Mouse (Mus musculus) limb, embryonic 10.5 days (tissue): ENCODE measurements around the gene Tenm4. TPM values are rescaled to one million over a fixed set of nuclear protein-coding genes. Genes with fewer than 3 reads are reported as not detected.

Source experiments
- DNase-seq: peaks from one replicate; pipeline ENCODE4 v3.0.0-alpha.2; 2017; ENCODE audit warnings: low spot score
- H3K27ac ChIP-seq: fragments of 300-500 bp; sonication (generic); 2 replicates; pipeline ENCODE4 v1.5.1; 2016; ENCODE audit warnings: mild to moderate bottlenecking
- H3K27me3 ChIP-seq: fragments of 300-500 bp; sonication (generic); 2 replicates; pipeline ENCODE4 v1.6.1; 2016; ENCODE audit warnings: low read depth, mild to moderate bottlenecking; ENCODE audit not compliant: poor library complexity, severe bottlenecking
- H3K36me3 ChIP-seq: fragments of 300-500 bp; sonication (generic); 2 replicates; pipeline ENCODE4 v1.6.1; 2016; ENCODE audit warnings: mild to moderate bottlenecking, moderate library complexity
- H3K4me1 ChIP-seq: fragments of 300-500 bp; sonication (generic); 2 replicates; pipeline ENCODE4 v1.6.1; 2016
- H3K4me3 ChIP-seq: fragments of 300-500 bp; sonication (generic); 2 replicates; pipeline ENCODE4 v1.5.1; 2016; ENCODE audit warnings: mild to moderate bottlenecking, moderate library complexity
- H3K9me3 ChIP-seq: fragments of 300-500 bp; sonication (generic); replicated peaks from 2 replicates; pipeline ENCODE4 v1.6.1; 2016; ENCODE audit warnings: mild to moderate bottlenecking
- WGBS: fragments of 180-500 bp; shearing (Covaris S2); methylation state at CpG from one replicate; pipeline ENCODE4 v1.1.7; 2016; 5-methylcytosine and 5-hydroxymethylcytosine counted together
- polyA plus RNA-seq: library from polyadenylated mRNA; unstranded; fragments of >200 nt; fragmentation: Nextera tagmentation; extraction: Ambion mirVana; gene quantifications from 2 replicates; pipeline ENCODE4 v1.2.1, GENCODE M21; 2016

The Tenm4 gene
- polyA plus RNA-seq, 1 experiment from 2014 or later = 32.1 TPM

DNA sequence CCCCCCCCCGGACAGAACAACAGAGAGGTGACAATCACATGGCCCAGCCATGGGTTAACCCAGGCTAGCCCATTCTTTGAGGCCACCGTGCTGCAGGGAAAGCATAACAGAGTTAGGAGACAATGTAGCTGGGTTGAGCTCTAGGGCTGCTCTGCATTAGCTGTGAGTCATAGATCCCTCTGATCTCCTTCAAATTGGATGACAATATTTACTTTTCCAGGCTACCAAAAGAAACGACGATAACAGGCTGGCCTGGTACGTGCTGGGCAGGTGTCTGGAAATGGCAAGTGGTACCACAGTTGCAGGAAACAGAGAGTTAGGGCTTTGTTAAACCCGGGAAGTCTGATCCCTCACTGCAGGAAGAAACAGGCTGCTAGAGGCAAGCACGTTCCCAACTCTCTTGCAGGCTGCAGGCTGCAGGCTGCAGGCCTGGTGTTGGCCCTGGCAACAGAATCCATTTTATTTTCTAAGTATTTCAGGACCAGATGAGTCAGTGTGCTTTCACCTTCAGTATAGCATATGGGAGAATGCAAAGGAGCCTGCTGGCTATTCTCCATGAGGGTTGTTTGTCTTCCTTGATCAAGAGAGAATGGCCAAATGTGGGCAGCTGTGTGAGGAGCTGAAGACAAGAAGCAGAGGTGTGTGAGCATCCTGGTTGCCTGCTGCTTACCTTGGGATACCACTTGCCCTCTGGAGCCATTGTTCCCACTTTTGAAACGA is 353.6 kb downstream of the Tenm4 start:
- Histone ChIP-seq H3K27me3 (peaks cover 20% of the 10 kb centered on the region; the same call in 1 of the 2 replicates), H3K27ac (peak overlapping the region; percentile 53; the same call in 1 of the 2 replicates)
- 75% methylated on average over 8 of the region's 8 CpGs for WGBS

DNA sequence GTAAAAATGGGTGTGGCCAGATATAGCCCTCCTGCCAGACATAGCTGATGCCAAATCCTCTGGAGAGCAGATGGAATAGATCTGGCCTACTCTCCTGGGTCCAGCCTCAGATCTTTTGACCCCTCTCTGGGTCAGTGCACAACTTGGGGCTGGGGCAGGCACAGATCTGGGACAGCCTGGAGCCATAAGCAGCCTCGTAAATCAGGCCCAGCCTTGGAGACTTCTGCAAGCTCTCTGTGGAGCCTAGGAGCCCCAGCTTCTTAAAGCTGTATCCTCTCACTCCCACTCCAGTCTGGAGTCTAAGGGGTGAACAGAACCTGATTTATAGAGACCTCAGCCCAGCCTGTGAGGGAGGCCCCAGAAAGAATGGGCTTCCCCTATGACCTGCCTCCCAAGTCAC is 354.3 kb downstream of the Tenm4 start:
- H3K36me3 ChIP-seq = no peaks in the 10 kb centered on the region
- H3K4me1 ChIP-seq = peaks cover 49% of the 10 kb centered on the region
- H3K9me3 ChIP-seq = no peaks in the 10 kb centered on the region
- no peak for DNase-seq
- no peak overlapping the region for H3K4me3 ChIP-seq
- H3K27me3 ChIP-seq = peaks cover 20% of the 10 kb centered on the region; the same call in 1 of the 2 replicates
- 24% methylated on average over 1 of the region's 1 CpGs for WGBS
- peak overlapping the region; percentile 36; the same call in 1 of the 2 replicates for H3K27ac ChIP-seq

More for the DNA sequence above, 353.6 kb downstream of the Tenm4 start:
- Histone ChIP-seq H3K4me1 (peaks cover 52% of the 10 kb centered on the region), H3K36me3 (no peaks in the 10 kb centered on the region), H3K9me3 (no peaks in the 10 kb centered on the region), H3K4me3 (no peak overlapping the region)
- no peak for DNase-seq

DNA sequence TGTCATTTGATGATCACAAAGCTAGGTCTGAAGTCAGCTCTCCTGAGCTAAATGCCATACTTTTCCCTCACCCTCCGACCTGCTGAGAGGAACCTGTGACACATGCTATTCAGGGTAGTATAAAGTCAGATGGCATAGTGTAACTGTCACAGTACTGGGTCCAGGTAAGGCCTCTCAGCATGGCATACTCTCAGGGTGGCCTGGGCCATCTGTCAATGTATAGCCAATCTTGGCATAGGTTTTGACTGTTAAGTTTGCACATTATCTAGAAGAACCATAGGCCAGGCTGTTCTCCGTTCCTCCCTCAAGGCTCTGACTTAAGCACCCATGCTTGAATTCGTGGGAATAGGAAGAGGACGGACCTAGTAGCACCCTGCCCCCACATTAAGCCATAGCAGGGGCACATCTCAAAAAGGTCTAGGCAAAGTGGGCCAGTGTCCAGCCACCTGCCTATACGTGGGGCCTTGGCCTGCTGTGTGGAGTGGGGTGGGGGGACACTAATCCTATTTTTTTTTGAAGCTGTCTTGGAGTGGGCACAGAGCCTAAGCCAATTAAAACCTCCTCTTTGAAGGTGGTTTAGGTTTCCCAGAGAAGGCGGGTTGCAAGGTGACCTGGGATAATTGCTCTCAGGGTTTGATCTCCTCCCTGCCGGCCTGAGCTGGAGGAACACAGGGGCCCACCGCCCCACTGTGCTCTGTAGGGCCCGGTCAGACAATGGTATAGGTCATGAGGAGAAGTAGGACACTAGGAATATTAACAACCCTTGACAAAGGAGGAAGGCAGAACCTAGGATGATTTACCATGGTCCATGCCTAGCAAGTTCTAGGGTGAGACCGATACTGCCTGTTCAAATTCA is 359.8 kb downstream of the Tenm4 start:
- H3K4me3 ChIP-seq = no peak overlapping the region
- no peak for DNase-seq
- H3K27me3 ChIP-seq = peaks cover 14% of the 10 kb centered on the region; the same call in 1 of the 2 replicates
- no peaks in the 10 kb centered on the region for H3K36me3 ChIP-seq
- 41% methylated on average over 10 of the region's 10 CpGs for WGBS
- peaks cover 61% of the 10 kb centered on the region for H3K4me1 ChIP-seq
- H3K9me3 ChIP-seq = no peaks in the 10 kb centered on the region
- peak overlapping the region; percentile 77 for H3K27ac ChIP-seq

DNA sequence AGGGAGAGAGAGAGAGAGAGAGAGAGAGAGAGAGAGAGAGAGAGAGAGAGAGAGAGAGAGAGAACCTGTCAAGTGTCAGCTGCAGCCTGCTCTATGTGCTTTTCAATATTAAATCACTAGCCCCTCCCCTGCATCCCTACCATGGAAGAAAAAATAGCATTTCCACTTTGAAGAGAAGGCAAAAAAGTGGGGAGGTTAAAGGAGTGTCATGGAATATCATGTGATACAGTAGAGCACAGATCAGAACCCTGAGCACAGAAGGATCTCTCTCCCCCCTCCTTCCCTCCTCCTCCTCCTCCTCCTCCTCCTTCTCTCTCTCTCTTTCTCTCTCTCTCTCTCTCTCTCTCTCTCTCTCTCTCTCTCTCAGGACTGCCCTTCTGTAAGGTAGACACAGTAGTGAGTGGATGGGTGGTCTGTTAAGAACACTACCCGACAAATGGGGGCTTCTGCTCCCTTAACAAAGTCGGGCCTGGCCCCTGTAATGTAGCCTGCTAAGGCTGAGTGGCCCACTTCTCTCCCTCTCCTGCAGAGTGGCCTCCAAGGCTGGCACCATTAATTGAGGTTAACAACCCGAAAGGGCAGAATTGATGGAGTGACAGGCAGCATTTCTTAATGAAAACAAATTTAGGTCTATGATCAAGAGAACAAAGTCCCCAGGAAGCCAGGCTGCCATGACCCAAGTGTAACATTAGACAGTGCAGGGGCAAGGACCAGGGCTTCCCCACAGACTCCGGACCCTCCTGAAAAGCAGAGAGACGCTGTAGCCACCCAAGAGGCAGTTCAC is 361.1 kb downstream of the Tenm4 start:
- no peaks in the 10 kb centered on the region for H3K36me3 ChIP-seq
- H3K27ac ChIP-seq = peak overlapping the region; percentile 77
- no peak for DNase-seq
- peaks cover 14% of the 10 kb centered on the region; the same call in 1 of the 2 replicates for H3K27me3 ChIP-seq
- no peaks in the 10 kb centered on the region for H3K9me3 ChIP-seq
- WGBS = 13% methylated on average over 5 of the region's 5 CpGs
- H3K4me3 ChIP-seq = peak overlapping the region; percentile 27
- H3K4me1 ChIP-seq = peaks cover 73% of the 10 kb centered on the region

DNA sequence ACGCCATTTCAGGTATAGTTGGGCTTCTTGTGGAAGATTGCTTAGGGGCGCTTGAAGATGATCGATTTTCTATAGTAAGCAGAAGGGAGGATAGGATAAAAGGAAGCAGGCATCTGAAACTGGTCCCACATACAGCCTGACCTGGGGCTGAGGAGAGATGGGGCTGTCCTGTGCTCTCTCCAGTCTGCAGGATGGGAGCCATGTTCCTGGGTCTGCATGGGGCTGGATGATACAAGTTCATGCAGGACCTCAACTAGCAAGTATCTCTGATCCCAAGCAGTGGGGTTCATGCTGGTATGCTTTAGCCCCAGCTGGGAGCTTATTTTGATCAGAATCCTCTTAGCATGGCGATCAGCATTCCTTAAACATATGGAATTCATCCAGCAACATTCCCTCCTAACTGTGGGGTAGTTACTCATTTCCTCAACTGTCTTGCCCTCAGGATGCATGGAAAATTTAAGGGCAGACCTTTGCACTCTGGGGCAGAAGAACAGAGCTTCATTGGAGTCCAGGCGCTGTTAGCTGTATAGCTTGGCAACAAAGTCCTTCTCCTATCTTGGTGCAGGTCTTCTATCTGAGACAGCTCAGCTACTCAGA is 361.9 kb downstream of the Tenm4 start:
- WGBS = 47% methylated on average over 5 of the region's 5 CpGs
- H3K27ac ChIP-seq = peak overlapping the region; percentile 77
- peak overlapping the region; percentile 27 for H3K4me3 ChIP-seq
- peaks cover 13% of the 10 kb centered on the region; the same call in 1 of the 2 replicates for H3K27me3 ChIP-seq
- peaks cover 80% of the 10 kb centered on the region for H3K4me1 ChIP-seq
- peak; percentile 58 for DNase-seq
- H3K9me3 ChIP-seq = no peaks in the 10 kb centered on the region
- no peaks in the 10 kb centered on the region for H3K36me3 ChIP-seq

DNA sequence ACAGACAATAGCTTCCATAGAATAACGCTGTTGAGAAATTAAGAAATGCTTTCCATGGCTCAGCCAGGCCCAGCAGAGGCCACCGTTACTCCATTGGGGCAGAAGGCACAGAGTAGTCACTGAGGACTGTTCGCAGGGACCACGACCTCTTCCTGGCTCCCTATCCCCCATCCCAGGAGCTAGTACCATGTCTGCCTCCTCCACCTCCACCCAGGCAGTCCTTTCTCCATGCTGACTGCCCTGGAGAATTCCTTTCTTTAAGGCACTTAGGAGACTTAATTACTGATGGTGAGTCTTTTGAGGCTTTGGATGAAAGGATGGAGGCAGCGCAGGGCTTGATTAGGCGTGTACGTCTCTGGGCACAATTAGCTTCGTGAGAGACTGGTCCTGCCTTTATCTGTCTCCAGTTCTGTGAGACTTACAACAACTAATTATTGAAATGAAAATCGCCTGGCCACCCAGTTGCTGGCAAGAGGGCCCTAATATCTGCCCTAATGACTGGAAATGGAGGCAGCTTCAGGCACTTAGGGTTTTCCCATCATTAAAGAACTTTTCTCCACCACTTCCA is 365.4 kb downstream of the Tenm4 start:
- Histone ChIP-seq H3K4me3 (no peak overlapping the region), H3K27ac (peak overlapping the region; percentile 64), H3K4me1 (peaks cover 87% of the 10 kb centered on the region), H3K36me3 (0 out of 2 replicates have a peak, but pooled peaks cover 2% of the 10 kb centered on the region), H3K27me3 (peaks cover 10% of the 10 kb centered on the region; the same call in 1 of the 2 replicates), H3K9me3 (no peaks in the 10 kb centered on the region)
- WGBS = 47% methylated on average over 9 of the region's 9 CpGs
- no peak for DNase-seq

DNA sequence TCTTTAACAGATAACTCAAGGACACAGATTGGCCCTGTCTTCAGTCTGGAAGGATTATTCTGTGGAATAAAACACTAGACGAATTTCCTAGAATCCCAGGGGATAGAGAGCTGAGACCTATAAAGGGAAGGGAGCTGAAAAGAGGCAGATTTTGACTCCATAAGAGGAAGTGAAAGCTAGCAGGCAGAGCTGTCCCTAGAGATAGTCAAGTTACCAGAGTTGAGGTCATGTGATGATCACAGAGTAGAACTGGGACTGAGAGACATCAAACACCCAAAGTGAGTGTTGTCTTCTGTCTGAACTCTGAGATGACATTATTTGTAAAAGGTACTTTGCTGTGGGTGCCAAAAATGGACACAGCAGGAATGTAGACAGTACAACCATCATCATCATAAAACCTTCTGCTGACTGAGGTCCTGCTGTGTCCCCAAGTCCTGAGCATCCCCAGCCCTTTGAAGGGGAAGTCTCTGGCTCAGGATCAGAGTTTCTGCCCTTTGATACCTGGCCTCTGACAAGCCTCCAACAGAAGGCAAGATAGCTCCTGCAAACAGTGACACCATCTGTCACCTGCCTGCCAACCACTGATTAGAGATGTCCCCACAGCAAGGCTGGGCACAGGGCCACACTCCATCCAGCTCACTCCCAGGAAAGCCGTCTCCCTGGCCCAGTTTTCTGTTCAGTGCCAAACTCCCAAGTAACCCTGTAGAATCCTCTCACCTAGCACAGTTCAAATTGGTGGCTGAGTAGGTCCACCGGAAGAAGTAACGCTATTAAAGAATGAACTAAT is 368.4 kb downstream of the Tenm4 start:
- peaks cover 10% of the 10 kb centered on the region; the same call in 1 of the 2 replicates for H3K27me3 ChIP-seq
- no peak overlapping the region for H3K4me3 ChIP-seq
- DNase-seq = no peak
- no peaks in the 10 kb centered on the region for H3K9me3 ChIP-seq
- peaks cover 60% of the 10 kb centered on the region for H3K4me1 ChIP-seq
- WGBS = 89% methylated on average over 4 of the region's 4 CpGs
- H3K27ac ChIP-seq = peak overlapping the region; percentile 71
- H3K36me3 ChIP-seq = 0 out of 2 replicates have a peak, but pooled peaks cover 2% of the 10 kb centered on the region

DNA sequence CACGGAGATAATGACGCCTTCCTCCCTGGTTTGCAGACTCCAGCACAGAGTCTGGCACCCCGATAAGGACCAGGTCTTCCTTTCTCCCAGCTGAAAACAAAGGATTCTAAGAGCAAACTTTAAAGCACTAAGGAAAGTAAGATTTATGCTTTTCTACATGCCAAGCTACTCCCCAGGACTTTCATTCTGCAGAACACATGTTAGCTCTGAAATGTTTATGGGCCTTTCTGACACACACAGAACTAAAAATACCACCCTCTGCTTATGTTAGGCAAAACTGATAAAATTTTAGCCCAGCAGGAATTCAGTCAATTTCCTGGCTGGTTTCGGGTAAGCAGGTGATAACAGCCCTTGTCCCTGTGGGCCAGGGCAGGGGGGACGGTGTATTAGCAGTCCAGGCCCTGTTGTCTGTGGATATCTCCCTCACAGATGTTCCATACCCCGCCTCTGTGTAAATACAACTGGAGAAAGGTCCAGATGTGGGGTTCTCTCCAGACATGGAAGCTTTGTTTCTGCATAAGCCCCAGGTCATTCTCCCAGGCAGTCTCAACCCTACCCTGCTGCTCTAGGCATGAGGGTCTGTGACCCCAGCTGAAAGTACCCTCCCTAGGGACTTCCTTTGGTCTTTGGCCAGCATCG is 369.5 kb downstream of the Tenm4 start:
- DNase-seq = peak; percentile 50
- WGBS = 56% methylated on average over 7 of the region's 7 CpGs
- H3K4me3 ChIP-seq = no peak overlapping the region
- peaks cover 51% of the 10 kb centered on the region for H3K4me1 ChIP-seq
- peak overlapping the region; percentile 71 for H3K27ac ChIP-seq
- 0 out of 2 replicates have a peak, but pooled peaks cover 2% of the 10 kb centered on the region for H3K36me3 ChIP-seq
- H3K27me3 ChIP-seq = peaks cover 10% of the 10 kb centered on the region; the same call in 1 of the 2 replicates
- H3K9me3 ChIP-seq = no peaks in the 10 kb centered on the region

DNA sequence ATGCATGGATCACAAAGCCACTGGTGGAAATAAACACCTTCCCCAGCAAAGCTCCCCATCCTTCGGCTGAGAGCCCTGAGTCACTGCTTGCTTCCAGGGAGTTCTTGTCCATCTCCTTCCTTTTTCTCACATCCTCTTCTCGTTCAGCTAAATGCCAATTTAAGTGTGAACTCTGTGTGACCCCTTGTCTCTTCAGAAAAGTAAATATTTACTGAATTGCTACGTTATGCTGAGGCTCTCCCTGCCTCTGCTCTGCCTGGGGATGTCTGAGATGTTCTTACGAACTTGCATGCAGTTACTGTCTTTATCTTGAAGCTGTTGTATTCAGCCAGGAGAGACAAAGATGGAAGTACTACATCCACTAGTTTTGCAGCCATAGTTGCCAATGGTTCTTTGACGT is 374.9 kb downstream of the Tenm4 start:
- WGBS = 45% methylated on average over 5 of the region's 5 CpGs
- Histone ChIP-seq H3K27me3 (no peaks in the 10 kb centered on the region), H3K36me3 (peaks cover 14% of the 10 kb centered on the region), H3K27ac (no peak overlapping the region), H3K9me3 (no peaks in the 10 kb centered on the region), H3K4me3 (no peak overlapping the region), H3K4me1 (peaks cover 15% of the 10 kb centered on the region)
- DNase-seq = no peak

DNA sequence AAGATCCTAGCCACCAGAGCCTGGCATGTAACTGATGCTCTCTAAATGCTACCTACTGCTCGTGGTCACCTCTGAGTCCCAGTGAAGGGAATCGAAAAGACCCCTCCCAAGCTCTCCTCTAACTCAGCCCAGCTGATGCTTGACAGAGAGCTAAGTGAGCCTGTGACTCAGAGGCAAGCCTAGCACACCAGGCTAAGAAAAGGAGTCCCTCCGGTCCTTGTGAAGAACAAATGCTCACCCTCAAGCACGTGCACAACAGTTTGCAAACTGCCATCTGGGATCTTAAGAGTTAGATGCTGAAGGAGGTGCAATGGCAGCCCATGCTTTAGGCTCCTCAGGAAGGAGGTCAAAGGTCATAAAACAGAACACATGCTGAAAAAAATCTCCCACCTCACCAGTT is 380.8 kb downstream of the Tenm4 start:
- Histone ChIP-seq H3K27ac (peak overlapping the region; percentile 81), H3K4me3 (no peak overlapping the region), H3K9me3 (no peaks in the 10 kb centered on the region), H3K36me3 (peaks cover 20% of the 10 kb centered on the region), H3K4me1 (peaks cover 61% of the 10 kb centered on the region), H3K27me3 (no peaks in the 10 kb centered on the region)
- no peak for DNase-seq
- 50% methylated on average over 4 of the region's 4 CpGs for WGBS

DNA sequence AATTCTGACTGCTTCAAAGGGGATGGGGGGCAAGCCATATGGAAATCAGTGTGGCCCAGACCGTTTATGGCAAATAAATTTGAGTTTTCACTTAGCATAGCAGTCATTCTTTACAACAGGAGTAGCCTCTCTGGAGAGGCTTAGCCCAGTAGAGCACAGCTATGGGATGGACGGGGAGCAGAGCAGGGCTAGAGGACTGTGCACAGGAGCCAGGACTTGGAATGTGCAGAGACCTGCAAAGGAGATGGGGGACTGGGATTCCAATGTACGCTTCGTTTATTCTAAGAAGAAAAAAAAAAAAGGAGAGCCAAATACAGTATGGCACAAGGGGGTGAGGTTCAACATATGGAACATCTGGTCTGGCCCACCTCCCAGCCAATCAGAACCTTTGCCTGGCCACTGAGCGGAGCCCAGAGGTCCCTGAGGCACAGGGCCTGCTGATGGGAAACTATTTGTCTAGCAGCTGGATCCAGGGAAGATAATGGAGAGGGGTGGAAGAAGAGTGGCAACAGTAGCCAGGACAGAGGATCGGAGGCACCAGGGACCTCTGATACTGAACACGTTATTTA is 381.3 kb downstream of the Tenm4 start:
- Histone ChIP-seq H3K4me3 (no peak overlapping the region), H3K4me1 (peaks cover 66% of the 10 kb centered on the region), H3K27ac (peak overlapping the region; percentile 81), H3K36me3 (peaks cover 24% of the 10 kb centered on the region), H3K27me3 (no peaks in the 10 kb centered on the region), H3K9me3 (no peaks in the 10 kb centered on the region)
- DNase-seq = no peak
- WGBS = 66% methylated on average over 7 of the region's 7 CpGs
